Mouse (Mus musculus): ENCODE results near the gene Tpmt.

DNA sequence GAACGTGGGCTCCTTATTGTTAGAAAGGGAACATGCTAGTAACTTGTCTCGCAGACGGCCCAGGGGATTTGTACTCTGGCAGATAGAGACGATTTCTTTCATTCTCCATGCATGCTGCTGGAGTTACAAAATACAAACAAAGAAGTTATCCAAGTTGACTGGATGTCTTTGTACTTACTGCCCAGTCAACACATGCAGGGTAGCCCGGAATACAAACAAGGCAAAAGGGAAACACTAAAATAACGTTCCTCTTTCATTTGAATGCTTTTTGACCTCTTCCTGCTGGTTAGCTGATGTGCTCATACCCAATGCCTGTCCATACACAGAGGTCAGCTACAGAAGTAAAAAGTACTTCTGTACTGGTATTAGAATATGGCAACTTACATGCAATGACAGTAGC lies 6.6 kb downstream of the Tpmt start:
- TF ChIP-seq CTCF (IDR thresholded peaks at IDR 0.05; ENCODE audit: low read depth) (no peak), EP300 (IDR thresholded peaks at IDR 0.05; ENCODE audit: low read depth) (no peak)

Measured in liver, embryonic 14.5 days (tissue).